Mouse (Mus musculus): Measurements from ENCODE around the gene Gm15557.
"Not testable (repeated sequence)": the region's sequence is repeated elsewhere in the genome, so short reads cannot be mapped to it uniquely, and the experiment has no call there.

Gm15557 gene

GRCm38 (mm10) chr2:155940681-155941080, at the start of gene Gm15557:
Gene Gm15557, plus strand, starts transcription at chr2:155940728.
- DNase-seq, result no peak

GRCm38 (mm10) chr2:155894307-155895045, 46.1 kb upstream of the Gm15557 start:
- DNase-seq, result no peak

GRCm38 (mm10) chr2:155895046-155895735, 45.3 kb upstream of the Gm15557 start:
- DNase-seq, result peak; percentile 15

- no peak for DNase-seq
Observed at GRCm38 (mm10) chr2:155902989-155903631, 37.4 kb upstream of the Gm15557 start.

GRCm38 (mm10) chr2:155903632-155904008, 36.9 kb upstream of the Gm15557 start:
- DNase-seq, result no peak

- no peak for DNase-seq
Observed at GRCm38 (mm10) chr2:155914684-155915083, 25.8 kb upstream of the Gm15557 start.

- no peak for DNase-seq
Observed at GRCm38 (mm10) chr2:155923143-155923542, 17.4 kb upstream of the Gm15557 start.

GRCm38 (mm10) chr2:155925213-155925612, 15.3 kb upstream of the Gm15557 start:
- DNase-seq, result not testable (repeated sequence)

- peak; percentile 63 for DNase-seq
Observed at GRCm38 (mm10) chr2:155928711-155929345, 11.7 kb upstream of the Gm15557 start.

GRCm38 (mm10) chr2:155929531-155930442, 10.7 kb upstream of the Gm15557 start, which contains the start of gene Uqcc1:
Gene Uqcc1, minus strand, starts transcription at chr2:155930310.
- DNase-seq, result peak; percentile 98

- no peak for DNase-seq
Observed at GRCm38 (mm10) chr2:155939897-155940529, 515 bp upstream of the Gm15557 start.

- no peak for DNase-seq
Observed at GRCm38 (mm10) chr2:155941697-155942442, 1.3 kb downstream of the Gm15557 start.

GRCm38 (mm10) chr2:155943463-155943862, 2.9 kb downstream of the Gm15557 start:
- DNase-seq, result no peak

- no peak for DNase-seq
Observed at GRCm38 (mm10) chr2:155944685-155945084, 4.2 kb downstream of the Gm15557 start.

GRCm38 (mm10) chr2:155945124-155945523, 4.6 kb downstream of the Gm15557 start, which contains the start of gene Gdf5:
Gene Gdf5, minus strand, starts transcription at chr2:155945367.
- no peak for DNase-seq

- DNase-seq, result no peak
Observed at GRCm38 (mm10) chr2:155945580-155945979, 5.1 kb downstream of the Gm15557 start.

GRCm38 (mm10) chr2:155946069-155946468, 5.5 kb downstream of the Gm15557 start:
- peak; percentile 63 for DNase-seq

GRCm38 (mm10) chr2:155946499-155946898, 6.0 kb downstream of the Gm15557 start:
- DNase-seq, result no peak

GRCm38 (mm10) chr2:155947390-155948002, 7.0 kb downstream of the Gm15557 start:
- DNase-seq, result no peak

GRCm38 (mm10) chr2:155949362-155949761, 8.8 kb downstream of the Gm15557 start:
- no peak for DNase-seq

All from kidney, adult 9 months (tissue).